Mouse (Mus musculus): ENCODE data around the gene Ptpn22.

Gene Ptpn22

GRCm38 (mm10) chr3:103925302-103925701 lies 65.7 kb downstream of the Ptpn22 start:
- no peak for DNase-seq (ENCODE audit: low spot score)

DNA sequence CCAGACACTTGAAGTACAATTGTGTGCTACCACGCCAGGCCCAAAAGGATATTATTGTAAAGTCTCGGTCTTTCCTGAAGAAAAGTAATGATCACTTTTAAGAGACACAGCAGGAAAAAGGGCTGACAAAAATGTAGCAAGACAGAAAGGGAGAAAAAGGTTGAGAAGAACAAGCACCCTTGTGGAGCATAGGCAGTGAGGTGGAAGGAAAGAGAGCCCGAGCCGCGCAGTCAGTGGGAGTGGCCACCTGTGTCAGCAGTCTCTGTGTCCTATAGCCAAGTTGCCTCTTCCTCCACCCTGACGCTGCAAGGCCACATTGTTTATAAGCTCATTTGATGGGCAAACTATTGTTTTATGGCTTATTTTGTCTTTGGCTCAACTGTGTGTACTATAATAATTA lies 67.9 kb downstream of the Ptpn22 start:
- DNase-seq (ENCODE audit: low spot score), result no peak

DNA sequence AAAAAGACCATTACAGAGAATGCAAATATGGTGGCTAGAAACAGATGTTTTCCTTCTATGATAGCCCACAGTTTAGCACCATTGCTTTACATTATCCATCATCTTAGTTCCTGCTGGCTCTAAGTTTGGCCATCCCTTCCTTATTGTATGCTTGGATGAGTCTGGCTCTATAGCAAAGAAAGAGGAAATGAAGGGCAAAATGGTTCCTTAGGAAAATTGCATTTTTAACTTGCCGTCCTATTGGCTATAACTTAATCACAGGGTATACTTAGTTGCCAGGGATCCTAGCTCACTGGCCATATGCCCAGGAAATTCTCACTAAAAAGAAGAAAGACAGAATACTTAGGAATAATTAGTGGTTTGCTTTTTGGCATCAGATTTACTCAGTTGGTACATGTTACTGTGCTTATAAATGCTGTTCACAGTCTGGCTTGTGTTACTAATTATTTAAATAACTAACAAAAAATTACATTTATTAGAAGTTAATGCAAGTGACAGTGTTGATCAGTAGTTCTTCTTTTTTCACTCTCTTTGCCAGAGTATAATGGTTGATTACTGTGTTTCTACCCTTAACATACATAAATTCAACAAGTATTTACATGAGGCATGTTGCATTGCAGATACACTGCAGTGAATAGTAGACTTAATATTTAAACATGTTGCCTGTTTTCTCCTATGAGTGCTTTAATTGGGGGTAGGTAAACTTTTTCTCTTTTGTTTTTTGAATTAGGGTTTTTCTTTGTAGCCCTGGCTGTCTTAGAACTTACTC lies 85.4 kb downstream of the Ptpn22 start:
- no peak for DNase-seq (ENCODE audit: low spot score)

DNA sequence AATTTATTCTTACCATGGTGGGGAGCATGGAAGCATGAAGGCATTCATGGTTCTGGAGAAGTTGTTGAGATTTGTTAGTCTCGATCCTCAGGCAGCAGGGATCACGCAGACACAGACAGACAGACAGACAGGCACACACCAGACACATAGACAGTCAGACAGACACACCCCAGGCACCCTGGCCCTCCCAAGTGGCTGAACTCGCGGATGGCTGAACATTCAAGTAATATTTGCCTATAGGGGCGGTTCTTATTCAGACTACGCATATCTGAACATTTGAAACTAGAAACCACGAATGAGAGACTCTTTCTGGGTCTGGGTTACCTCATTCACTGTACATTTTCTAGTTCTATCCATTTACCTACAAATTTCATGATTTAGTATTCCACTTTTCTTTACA lies 89.1 kb downstream of the Ptpn22 start:
- no peak for DNase-seq (ENCODE audit: low spot score)

- DNase-seq (ENCODE audit: low spot score), result no peak
These were observed 101.0 kb downstream of the Ptpn22 start for GRCm38 (mm10) chr3:103960622-103961021.

All from urinary bladder, postnatal 25 days (tissue).